Mouse (Mus musculus) myocyte (in vitro differentiated cells): ENCODE data around the gene Smchd1. TPM values are rescaled to one million over a fixed set of nuclear protein-coding genes. Genes with fewer than 3 reads are reported as not detected.

Source experiments
- H3K27me3 ChIP-seq: one replicate; pipeline ENCODE4 v1.6.1; 2011; ENCODE audit not compliant: control insufficient read depth, insufficient read depth, insufficient read length
- H3K36me3 ChIP-seq: one replicate; pipeline ENCODE4 v1.6.1; 2011; ENCODE audit not compliant: control insufficient read depth, insufficient read depth
- H3K4me2 ChIP-seq: one replicate; pipeline ENCODE4 v1.6.1; 2011; ENCODE audit warnings: low read depth, control low read depth
- H3K4me3 ChIP-seq: one replicate; pipeline ENCODE4 v1.5.1; 2011; ENCODE audit warnings: mild to moderate bottlenecking, control low read depth, moderate library complexity
- H3K79me2 ChIP-seq: one replicate; pipeline ENCODE4 v1.6.1; 2011; ENCODE audit not compliant: control insufficient read depth, insufficient read depth
- H3ac ChIP-seq: one replicate; pipeline ENCODE4 v1.6.1; 2011; ENCODE audit not compliant: control insufficient read depth, insufficient read length
- CEBPB ChIP-seq: IDR thresholded peaks from 2 replicates; pipeline ENCODE4 v1.6.1; 2011; ENCODE audit warnings: mild to moderate bottlenecking, moderate library complexity; ENCODE audit not compliant: poor library complexity, insufficient read depth, severe bottlenecking
- E2F4 ChIP-seq: IDR thresholded peaks from one replicate; pipeline ENCODE4 v1.6.1; 2011; ENCODE audit warnings: mild to moderate bottlenecking, control low read depth, moderate library complexity; ENCODE audit not compliant: insufficient read depth
- MAX ChIP-seq: IDR thresholded peaks from one replicate; pipeline ENCODE4 v1.6.1; 2011; ENCODE audit warnings: low read depth, mild to moderate bottlenecking, control low read depth
- MYOD1 ChIP-seq, 3 experiments: IDR thresholded peaks; one replicate each; pipeline ENCODE4 v1.6.1; 2011; ENCODE audit warnings: control low read depth in 2 of 3, low read depth in 2 of 3, mild to moderate bottlenecking in 2 of 3, moderate library complexity in 1 of 3; ENCODE audit not compliant: insufficient read length in 2 of 3, control insufficient read depth in 1 of 3
- MYOG ChIP-seq, 3 experiments: IDR thresholded peaks; one replicate each; pipeline ENCODE4 v1.6.1; 2011; ENCODE audit warnings: control low read depth in 2 of 3, low read depth in 2 of 3, mild to moderate bottlenecking in 2 of 3; ENCODE audit not compliant: insufficient read length in 2 of 3, control insufficient read depth in 1 of 3, insufficient read depth in 1 of 3
- POLR2A ChIP-seq: IDR thresholded peaks from one replicate; pipeline ENCODE4 v1.6.1; 2011; ENCODE audit warnings: low read depth, mild to moderate bottlenecking, control low read depth, moderate library complexity; ENCODE audit not compliant: insufficient read length
- POLR2AphosphoS2 ChIP-seq: IDR thresholded peaks from one replicate; pipeline ENCODE4 v1.6.1; 2011; ENCODE audit warnings: low read depth, control low read depth; ENCODE audit not compliant: insufficient read length
- REST ChIP-seq: IDR thresholded peaks from one replicate; pipeline ENCODE4 v1.6.1; 2011; ENCODE audit warnings: mild to moderate bottlenecking, control low read depth, moderate library complexity; ENCODE audit not compliant: insufficient read depth, insufficient read length
- SRF ChIP-seq: IDR thresholded peaks from one replicate; pipeline ENCODE4 v1.6.1; 2011; ENCODE audit warnings: low read depth; ENCODE audit not compliant: control insufficient read depth, insufficient read length
- TCF12 ChIP-seq: IDR thresholded peaks from one replicate; pipeline ENCODE4 v1.6.1; 2011; ENCODE audit warnings: mild to moderate bottlenecking, control low read depth; ENCODE audit not compliant: poor library complexity, insufficient read depth, severe bottlenecking
- TCF3 ChIP-seq: IDR thresholded peaks from one replicate; pipeline ENCODE4 v1.6.1; 2011; ENCODE audit warnings: low read depth, control low read depth; ENCODE audit not compliant: insufficient read length
- USF1 ChIP-seq: IDR thresholded peaks from one replicate; pipeline ENCODE4 v1.6.1; 2011; ENCODE audit warnings: low read depth, mild to moderate bottlenecking, control low read depth, moderate library complexity
- polyA plus RNA-seq: library from polyadenylated mRNA; unstranded; fragments of >200 nt; fragmentation: generic; extraction: Trizol; gene quantifications from one replicate; pipeline ENCODE4 v1.2.1, GENCODE M21; 2012; ENCODE audit warnings: missing spikeins

Smchd1 gene
- polyA plus RNA-seq, 1 experiment = 7.8 TPM

- H3K36me3 ChIP-seq = peaks cover 23% of the 10 kb centered on the region
- H3K4me2 ChIP-seq = no peak overlapping the region
- no peaks in the 10 kb centered on the region for H3K79me2 ChIP-seq
- H3K27me3 ChIP-seq = no peaks in the 10 kb centered on the region
- TF ChIP-seq POLR2AphosphoS2 (no peak), CEBPB (no peak), POLR2A (no peak), TCF3 (no peak), USF1 (no peak), MAX (no peak), SRF (no peak), REST (no peak), MYOD1 (IDR thresholded peaks at IDR 0.05; ENCODE audit: control insufficient read depth in 1 of 3, insufficient read length in 2 of 3, low read depth in 2 of 3) (peak in 1 of 3 experiments; percentile 38), MYOG (IDR thresholded peaks at IDR 0.05; ENCODE audit: control insufficient read depth in 1 of 3, insufficient read depth in 1 of 3, insufficient read length in 2 of 3, low read depth in 2 of 3) (peak in 1 of 3 experiments; percentile 50), TCF12 (no peak), E2F4 (no peak)
- no peak overlapping the region for H3K4me3 ChIP-seq
- no peak overlapping the region for H3ac ChIP-seq
Measured at GRCm38 (mm10) chr17:71354205-71354604, 120.9 kb downstream of the Smchd1 start.

DNA sequence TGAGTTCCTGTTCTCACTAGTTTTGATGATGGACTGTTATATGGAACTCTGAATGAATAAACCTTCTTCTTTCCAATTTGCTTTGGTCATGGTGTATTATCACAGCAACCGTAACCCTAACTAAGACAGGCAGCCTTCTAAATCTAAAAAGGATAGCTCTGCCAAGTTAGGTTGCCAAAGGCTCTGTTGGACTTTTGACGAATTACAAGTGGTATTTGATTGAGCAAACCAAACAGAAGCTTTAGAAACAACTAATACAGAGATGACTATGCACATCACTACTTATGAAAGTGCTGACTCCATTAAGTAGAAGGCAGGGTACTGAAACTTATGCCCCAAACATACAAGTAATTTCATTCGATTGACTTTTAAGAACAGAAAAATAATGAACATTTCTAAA is 127.0 kb downstream of the Smchd1 start:
- TF ChIP-seq CEBPB (no peak), POLR2A (no peak), REST (no peak), MAX (no peak)
- Histone ChIP-seq H3K79me2 (no peaks in the 10 kb centered on the region), H3ac (no peak overlapping the region), H3K4me3 (no peak overlapping the region), H3K4me2 (no peak overlapping the region), H3K36me3 (peaks cover 38% of the 10 kb centered on the region), H3K27me3 (no peaks in the 10 kb centered on the region)

GRCm38 (mm10) chr17:71342006-71342405 is 133.1 kb downstream of the Smchd1 start:
- no peaks in the 10 kb centered on the region for H3K79me2 ChIP-seq
- peaks cover 13% of the 10 kb centered on the region for H3K36me3 ChIP-seq
- no peak overlapping the region for H3K4me3 ChIP-seq
- no peaks in the 10 kb centered on the region for H3K27me3 ChIP-seq
- H3ac ChIP-seq = no peak overlapping the region
- TF ChIP-seq MYOD1 (IDR thresholded peaks at IDR 0.05; ENCODE audit: control insufficient read depth in 1 of 3, insufficient read length in 2 of 3, low read depth in 2 of 3) (no peak), TCF12 (no peak), POLR2AphosphoS2 (no peak), MYOG (IDR thresholded peaks at IDR 0.05; ENCODE audit: control insufficient read depth in 1 of 3, insufficient read depth in 1 of 3, insufficient read length in 2 of 3, low read depth in 2 of 3) (no peak), SRF (no peak), REST (no peak), POLR2A (no peak), CEBPB (no peak), TCF3 (no peak), MAX (no peak), E2F4 (no peak), USF1 (no peak)
- H3K4me2 ChIP-seq = no peak overlapping the region

GRCm38 (mm10) chr17:71338627-71339026 is 136.5 kb downstream of the Smchd1 start:
- no peak overlapping the region for H3K4me2 ChIP-seq
- no peak overlapping the region for H3K4me3 ChIP-seq
- no peaks in the 10 kb centered on the region for H3K36me3 ChIP-seq
- H3ac ChIP-seq = no peak overlapping the region
- TF ChIP-seq SRF (no peak), CEBPB (no peak), POLR2A (no peak), USF1 (no peak), MAX (no peak), MYOG (IDR thresholded peaks at IDR 0.05; ENCODE audit: control insufficient read depth in 1 of 3, insufficient read depth in 1 of 3, insufficient read length in 2 of 3, low read depth in 2 of 3) (no peak), REST (no peak), TCF12 (no peak), TCF3 (no peak), POLR2AphosphoS2 (no peak), E2F4 (no peak), MYOD1 (IDR thresholded peaks at IDR 0.05; ENCODE audit: control insufficient read depth in 1 of 3, insufficient read length in 2 of 3, low read depth in 2 of 3) (no peak)
- no peaks in the 10 kb centered on the region for H3K27me3 ChIP-seq
- no peaks in the 10 kb centered on the region for H3K79me2 ChIP-seq

DNA sequence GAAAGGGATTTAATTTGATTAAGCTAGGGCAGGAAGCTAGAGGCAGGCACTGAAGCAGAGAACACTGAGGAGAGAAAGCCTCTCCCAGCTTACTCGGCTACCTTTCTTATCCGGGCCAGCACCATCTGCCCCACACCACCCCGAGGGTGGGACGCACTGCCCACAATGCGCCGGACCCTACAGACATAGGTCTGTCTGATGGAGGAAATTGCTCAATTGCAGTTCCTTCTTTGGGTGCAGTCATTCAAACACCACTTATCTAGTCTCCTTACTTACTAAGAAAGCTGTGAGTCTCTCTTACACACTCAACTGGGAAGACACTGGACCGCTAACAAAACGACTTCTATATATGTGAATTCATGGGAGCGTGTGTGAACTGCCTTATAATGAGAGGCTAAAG is 137.6 kb downstream of the Smchd1 start:
- TF ChIP-seq TCF3 = no peak
- no peak for TF ChIP-seq MAX
- TF ChIP-seq MYOG (IDR thresholded peaks at IDR 0.05; ENCODE audit: control insufficient read depth in 1 of 3, insufficient read depth in 1 of 3, insufficient read length in 2 of 3, low read depth in 2 of 3) = no peak
- no peak for TF ChIP-seq TCF12
- no peak for TF ChIP-seq MYOD1 (IDR thresholded peaks at IDR 0.05; ENCODE audit: control insufficient read depth in 1 of 3, insufficient read length in 2 of 3, low read depth in 2 of 3)
- no peaks in the 10 kb centered on the region for H3K36me3 ChIP-seq
- no peaks in the 10 kb centered on the region for H3K79me2 ChIP-seq

More for the DNA sequence above, 137.6 kb downstream of the Smchd1 start:
- Histone ChIP-seq H3K27me3 (no peaks in the 10 kb centered on the region), H3K4me2 (no peak overlapping the region), H3ac (no peak overlapping the region), H3K4me3 (no peak overlapping the region)
